Mouse (Mus musculus): ENCODE measurements at regions not wholly inside any gene's neighbourhood (a gene's known extent, or its start where the extent isn't known, plus 50 kb on each side); places are given as distances from the start of the nearest gene placed in this dataset.

DNA sequence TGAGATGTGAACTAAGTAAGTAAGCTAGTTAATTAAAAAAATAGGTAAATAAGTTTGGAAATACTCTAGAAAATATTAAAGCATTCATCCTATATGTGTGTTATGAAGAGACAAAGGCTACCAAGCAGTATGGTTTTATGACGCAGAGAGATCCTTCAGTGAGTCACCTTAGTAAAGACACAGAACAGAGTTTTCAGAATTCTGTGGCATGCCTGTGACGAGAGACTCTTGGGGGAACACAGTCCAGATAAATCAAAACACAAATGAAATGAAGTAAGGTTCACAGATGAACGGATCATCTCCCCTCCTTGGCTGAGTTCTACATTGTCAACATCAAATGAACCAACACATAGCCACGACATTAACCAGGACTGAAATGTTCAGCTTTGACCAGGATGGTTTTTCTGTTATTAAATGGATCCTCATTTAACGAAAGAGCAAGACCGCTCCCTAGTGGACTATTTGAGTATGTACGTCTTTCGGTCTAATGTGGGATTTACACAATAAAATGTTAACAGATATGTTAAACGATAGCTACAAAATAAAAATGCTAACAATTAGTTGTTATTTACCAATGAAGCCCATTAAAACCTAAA lies 542.1 kb upstream of the Adam24 start:
- no peaks in the 10 kb centered on the region for H3K36me3 ChIP-seq (ENCODE audit: control insufficient read depth, insufficient read depth, low read length)
- 22% methylated on average over 9 of the region's 9 CpGs for WGBS
- H3K27ac ChIP-seq (ENCODE audit: low read length): no peak overlapping the region
- no peak overlapping the region for H3K4me3 ChIP-seq (ENCODE audit: low read length)
- no peak for ATAC-seq (ENCODE audit: low read depth)
- no peaks in the 10 kb centered on the region for H3K27me3 ChIP-seq (ENCODE audit: control insufficient read depth, insufficient read depth, low read depth, low read length)
- H3K9ac ChIP-seq (ENCODE audit: low read length): no peak overlapping the region
- H3K4me1 ChIP-seq (replicated peaks; ENCODE audit: control insufficient read depth, insufficient read depth, low read length): no peaks in the 10 kb centered on the region
- no peaks in the 10 kb centered on the region for H3K9me3 ChIP-seq (ENCODE audit: control insufficient read depth, low read length)
- no peak overlapping the region for H3K4me2 ChIP-seq (ENCODE audit: low read depth, low read length)

- H3K4me1 ChIP-seq (replicated peaks; ENCODE audit: control insufficient read depth, insufficient read depth, low read length): no peaks in the 10 kb centered on the region
- peak overlapping the region; percentile 50; the same call in 1 of the 2 replicates for H3K9ac ChIP-seq (ENCODE audit: low read length)
- peak overlapping the region; percentile 31 for H3K4me3 ChIP-seq (ENCODE audit: low read length)
- peak; percentile 80; the same call in 1 of the 2 replicates for ATAC-seq (ENCODE audit: low read depth)
- no peaks in the 10 kb centered on the region for H3K36me3 ChIP-seq (ENCODE audit: control insufficient read depth, insufficient read depth, low read length)
- no peaks in the 10 kb centered on the region for H3K9me3 ChIP-seq (ENCODE audit: control insufficient read depth, low read length)
- H3K4me2 ChIP-seq (ENCODE audit: low read depth, low read length): peak overlapping the region; percentile 58
- no peak overlapping the region for H3K27ac ChIP-seq (ENCODE audit: low read length)
- WGBS: 16% methylated on average over 21 of the region's 21 CpGs
- no peaks in the 10 kb centered on the region for H3K27me3 ChIP-seq (ENCODE audit: control insufficient read depth, insufficient read depth, low read depth, low read length)
Observed at GRCm38 (mm10) chr8:40150911-40151797, 523.7 kb upstream of the Adam24 start.

DNA sequence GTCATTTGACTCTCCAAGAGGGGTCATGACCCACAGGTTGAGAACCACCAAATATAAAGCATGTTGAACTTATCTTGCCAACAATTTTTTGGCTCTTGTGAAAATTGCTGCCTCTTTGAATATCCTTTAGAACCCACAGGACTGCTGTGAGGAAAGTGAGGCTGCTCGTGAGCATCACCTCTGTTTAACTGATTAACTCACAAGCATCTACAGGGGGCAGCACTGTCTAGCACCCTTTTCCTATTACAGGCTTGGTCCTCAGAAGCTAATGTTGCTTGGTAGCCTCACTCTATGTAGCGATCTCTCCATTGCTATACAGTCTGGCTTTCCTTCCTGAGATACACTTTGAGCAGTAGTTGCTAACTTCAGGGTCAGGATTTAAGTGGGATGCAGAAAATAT lies 522.4 kb upstream of the Adam24 start:
- Histone ChIP-seq H3K4me1 (replicated peaks; ENCODE audit: control insufficient read depth, insufficient read depth, low read length) (no peaks in the 10 kb centered on the region), H3K4me2 (ENCODE audit: low read depth, low read length) (no peak overlapping the region), H3K27ac (ENCODE audit: low read length) (no peak overlapping the region), H3K36me3 (ENCODE audit: control insufficient read depth, insufficient read depth, low read length) (no peaks in the 10 kb centered on the region), H3K27me3 (ENCODE audit: control insufficient read depth, insufficient read depth, low read depth, low read length) (no peaks in the 10 kb centered on the region), H3K9ac (ENCODE audit: low read length) (no peak overlapping the region), H3K4me3 (ENCODE audit: low read length) (no peak overlapping the region), H3K9me3 (ENCODE audit: control insufficient read depth, low read length) (no peaks in the 10 kb centered on the region)
- no peak for ATAC-seq (ENCODE audit: low read depth)
- 53% methylated on average over 2 of the region's 2 CpGs for WGBS

DNA sequence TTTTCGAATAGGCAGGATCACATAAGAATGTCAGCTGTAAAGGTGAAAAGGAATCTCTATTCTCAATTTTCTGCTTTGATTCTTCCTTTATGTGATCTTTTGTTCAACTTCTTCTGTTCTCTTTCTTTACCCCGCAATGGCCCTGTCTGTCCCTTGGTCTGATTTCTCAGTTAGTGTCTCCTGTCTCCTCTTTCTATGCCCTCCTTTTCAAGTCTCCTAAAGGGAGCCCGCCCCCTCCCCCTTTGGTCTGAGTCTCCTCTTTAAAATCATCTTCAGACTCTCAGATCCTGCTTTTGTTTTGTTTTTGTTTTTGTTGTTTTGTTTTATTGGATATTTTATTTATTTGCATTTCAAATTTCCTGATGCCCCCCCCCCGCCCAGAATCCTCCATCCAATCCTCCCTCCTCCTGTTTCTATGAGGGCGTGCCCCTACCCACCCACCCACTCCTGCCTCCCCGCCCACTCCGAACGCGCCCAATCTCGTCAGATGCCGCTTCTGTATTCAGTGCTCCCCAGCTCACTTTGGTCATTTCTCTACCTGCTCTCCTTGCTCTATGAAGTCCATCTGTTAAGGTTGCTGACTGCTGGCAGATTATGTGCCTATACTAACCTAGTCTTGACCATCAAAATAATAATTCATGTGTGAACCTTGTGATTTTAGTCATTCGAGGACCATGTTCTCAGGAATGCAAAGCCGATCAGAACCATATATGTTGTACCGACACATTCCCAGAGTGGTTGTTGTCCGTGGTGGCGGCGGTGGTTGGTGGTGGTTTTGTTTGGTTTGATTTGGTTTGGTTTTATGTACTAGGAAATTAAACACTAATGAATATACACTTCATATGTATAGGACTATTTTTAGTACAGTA lies 487.9 kb upstream of the Adam24 start:
- Histone ChIP-seq H3K9me3 (ENCODE audit: control insufficient read depth, low read length) (no peaks in the 10 kb centered on the region), H3K4me2 (ENCODE audit: low read depth, low read length) (peak overlapping the region; percentile 41), H3K27ac (ENCODE audit: low read length) (no peak overlapping the region), H3K36me3 (ENCODE audit: control insufficient read depth, insufficient read depth, low read length) (no peaks in the 10 kb centered on the region), H3K4me3 (ENCODE audit: low read length) (no peak overlapping the region; the same call in 1 of the 2 replicates), H3K9ac (ENCODE audit: low read length) (no peak overlapping the region), H3K4me1 (replicated peaks; ENCODE audit: control insufficient read depth, insufficient read depth, low read length) (no peaks in the 10 kb centered on the region), H3K27me3 (ENCODE audit: control insufficient read depth, insufficient read depth, low read depth, low read length) (no peaks in the 10 kb centered on the region)
- WGBS: 42% methylated on average over 17 of the region's 17 CpGs
- ATAC-seq (ENCODE audit: low read depth): no peak

DNA sequence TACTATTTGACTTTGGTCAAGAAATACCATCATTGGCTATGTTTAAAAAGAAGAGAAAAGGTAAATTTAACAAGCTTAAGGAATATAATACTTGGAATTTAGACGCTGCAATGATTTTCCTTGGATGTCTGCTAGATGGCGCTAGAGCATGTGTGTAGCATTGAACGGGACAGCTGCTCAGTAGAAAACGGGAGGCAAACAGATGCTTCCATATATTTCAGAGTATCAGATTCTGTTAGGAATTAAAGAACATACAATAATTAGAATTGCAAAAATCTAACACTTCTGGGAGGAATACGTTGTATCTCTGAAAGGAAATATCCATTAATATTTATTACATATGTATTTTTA lies 487.3 kb upstream of the Adam24 start:
- H3K9ac ChIP-seq (ENCODE audit: low read length): no peak overlapping the region
- peak; percentile 61 for ATAC-seq (ENCODE audit: low read depth)
- H3K9me3 ChIP-seq (ENCODE audit: control insufficient read depth, low read length): no peaks in the 10 kb centered on the region
- H3K36me3 ChIP-seq (ENCODE audit: control insufficient read depth, insufficient read depth, low read length): no peaks in the 10 kb centered on the region
- WGBS: 2% methylated on average over 5 of the region's 5 CpGs
- H3K27me3 ChIP-seq (ENCODE audit: control insufficient read depth, insufficient read depth, low read depth, low read length): no peaks in the 10 kb centered on the region
- no peak overlapping the region for H3K27ac ChIP-seq (ENCODE audit: low read length)
- H3K4me3 ChIP-seq (ENCODE audit: low read length): no peak overlapping the region
- H3K4me1 ChIP-seq (replicated peaks; ENCODE audit: control insufficient read depth, insufficient read depth, low read length): no peaks in the 10 kb centered on the region
- H3K4me2 ChIP-seq (ENCODE audit: low read depth, low read length): no peak overlapping the region; the same call in 1 of the 2 replicates

DNA sequence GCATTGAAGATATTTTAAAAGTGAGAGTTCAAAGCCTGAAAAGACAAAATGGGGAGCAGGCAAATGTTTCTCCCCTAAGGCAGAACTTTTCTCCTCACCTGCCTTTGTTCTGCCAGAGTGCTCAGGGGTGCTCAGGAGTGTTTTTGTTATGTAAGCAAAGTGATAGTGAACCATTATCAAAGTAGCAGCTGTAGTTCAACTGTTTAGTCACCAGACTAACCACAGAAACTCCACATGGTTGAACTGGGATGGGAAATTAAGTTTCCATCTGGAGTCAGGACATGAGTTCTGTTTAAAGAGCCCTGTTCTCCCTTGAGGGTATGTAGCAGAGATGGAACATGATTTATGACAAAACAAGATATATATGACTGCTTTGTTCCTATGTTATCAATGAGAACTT lies 482.6 kb upstream of the Adam24 start:
- Histone ChIP-seq H3K4me1 (replicated peaks; ENCODE audit: control insufficient read depth, insufficient read depth, low read length) (no peaks in the 10 kb centered on the region), H3K27me3 (ENCODE audit: control insufficient read depth, insufficient read depth, low read depth, low read length) (no peaks in the 10 kb centered on the region), H3K27ac (ENCODE audit: low read length) (no peak overlapping the region), H3K4me3 (ENCODE audit: low read length) (no peak overlapping the region), H3K9me3 (ENCODE audit: control insufficient read depth, low read length) (no peaks in the 10 kb centered on the region), H3K9ac (ENCODE audit: low read length) (no peak overlapping the region), H3K4me2 (ENCODE audit: low read depth, low read length) (no peak overlapping the region), H3K36me3 (ENCODE audit: control insufficient read depth, insufficient read depth, low read length) (no peaks in the 10 kb centered on the region)
- no peak for ATAC-seq (ENCODE audit: low read depth)

DNA sequence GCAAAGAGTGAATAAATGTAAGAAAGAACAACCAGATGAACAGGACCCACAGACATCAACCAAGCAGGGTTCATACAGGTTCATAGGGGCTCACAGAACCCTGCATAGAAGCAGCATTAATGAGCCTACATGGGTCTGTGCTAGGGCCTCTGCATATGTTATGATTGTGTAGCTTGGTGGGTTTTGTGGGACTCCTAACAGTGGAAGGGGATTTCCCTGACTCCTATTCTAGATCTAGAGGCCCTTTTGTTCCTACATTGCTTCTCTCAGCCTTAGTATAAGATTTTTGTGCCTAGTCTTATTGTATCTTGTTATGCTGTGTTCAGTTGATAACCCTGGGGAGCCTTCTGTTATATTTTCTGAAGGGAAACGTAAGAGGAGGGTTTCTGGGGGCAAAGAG lies 481.7 kb upstream of the Adam24 start:
- no peak overlapping the region for H3K9ac ChIP-seq (ENCODE audit: low read length)
- no peaks in the 10 kb centered on the region for H3K4me1 ChIP-seq (replicated peaks; ENCODE audit: control insufficient read depth, insufficient read depth, low read length)
- 28% methylated on average over 1 of the region's 1 CpGs for WGBS
- H3K27me3 ChIP-seq (ENCODE audit: control insufficient read depth, insufficient read depth, low read depth, low read length): no peaks in the 10 kb centered on the region
- no peaks in the 10 kb centered on the region for H3K9me3 ChIP-seq (ENCODE audit: control insufficient read depth, low read length)
- no peak overlapping the region for H3K4me3 ChIP-seq (ENCODE audit: low read length)
- no peak for ATAC-seq (ENCODE audit: low read depth)
- H3K36me3 ChIP-seq (ENCODE audit: control insufficient read depth, insufficient read depth, low read length): no peaks in the 10 kb centered on the region
- no peak overlapping the region for H3K4me2 ChIP-seq (ENCODE audit: low read depth, low read length)
- H3K27ac ChIP-seq (ENCODE audit: low read length): no peak overlapping the region

- Histone ChIP-seq H3K27me3 (ENCODE audit: control insufficient read depth, insufficient read depth, low read depth, low read length) (no peaks in the 10 kb centered on the region), H3K4me3 (ENCODE audit: low read length) (no peak overlapping the region), H3K4me1 (replicated peaks; ENCODE audit: control insufficient read depth, insufficient read depth, low read length) (no peaks in the 10 kb centered on the region), H3K27ac (ENCODE audit: low read length) (no peak overlapping the region), H3K4me2 (ENCODE audit: low read depth, low read length) (no peak overlapping the region), H3K9ac (ENCODE audit: low read length) (no peak overlapping the region), H3K36me3 (ENCODE audit: control insufficient read depth, insufficient read depth, low read length) (no peaks in the 10 kb centered on the region), H3K9me3 (ENCODE audit: control insufficient read depth, low read length) (no peaks in the 10 kb centered on the region)
- WGBS: 85% methylated on average over 4 of the region's 4 CpGs
- ATAC-seq (ENCODE audit: low read depth): no peak
Observed at GRCm38 (mm10) chr8:40210871-40211270, 464.0 kb upstream of the Adam24 start.

DNA sequence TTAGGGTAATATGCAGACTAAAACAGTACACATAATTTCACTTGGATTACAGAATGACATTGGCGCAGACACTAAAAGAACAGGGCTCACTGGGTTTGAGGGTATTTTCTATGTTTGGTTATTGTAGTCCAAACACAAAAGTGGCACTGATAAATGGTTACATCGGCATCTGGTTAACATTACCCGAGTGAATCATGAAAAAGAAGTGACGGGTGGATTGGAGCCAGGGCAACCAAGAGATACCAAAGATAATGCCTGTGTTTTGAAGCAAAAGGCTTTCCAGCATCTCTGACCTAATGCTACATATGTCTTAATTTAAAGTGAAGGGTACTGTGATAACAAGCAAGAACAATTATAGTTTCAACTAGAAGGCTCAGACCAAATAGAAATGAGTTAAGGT lies 451.4 kb upstream of the Adam24 start:
- Histone ChIP-seq H3K4me2 (ENCODE audit: low read depth, low read length) (no peak overlapping the region), H3K36me3 (ENCODE audit: control insufficient read depth, insufficient read depth, low read length) (no peaks in the 10 kb centered on the region), H3K4me1 (replicated peaks; ENCODE audit: control insufficient read depth, insufficient read depth, low read length) (no peaks in the 10 kb centered on the region), H3K27ac (ENCODE audit: low read length) (no peak overlapping the region), H3K9me3 (ENCODE audit: control insufficient read depth, low read length) (no peaks in the 10 kb centered on the region), H3K27me3 (ENCODE audit: control insufficient read depth, insufficient read depth, low read depth, low read length) (no peaks in the 10 kb centered on the region), H3K4me3 (ENCODE audit: low read length) (no peak overlapping the region), H3K9ac (ENCODE audit: low read length) (no peak overlapping the region)
- no peak for ATAC-seq (ENCODE audit: low read depth)
- 30% methylated on average over 4 of the region's 4 CpGs for WGBS

All from lung, embryonic 16.5 days (tissue).